In genomic region chr9:107296016-107296040, GRCm38 (mm10) we compare ENCODE assay signal across 8 mouse cellular contexts. TPM values are rescaled to one million over a fixed set of nuclear protein-coding genes. Genes with fewer than 3 reads are reported as not detected.
DNase-seq lines count a peak whose midpoint lies in the region; ATAC-seq and TF ChIP-seq lines count a peak whose summit lies in the region.

Cish (plus strand) TSS chr9:107296026.

- H3K36me3 ChIP-seq in lung, embryonic 14.5 days (ENCODE audit: insufficient read depth) = peaks cover 9% of the 10 kb centered on the region
- H3K36me3 ChIP-seq in embryonic facial prominence, embryonic 12.5 days = peaks cover 7% of the 10 kb centered on the region
- H3K36me3 ChIP-seq in hindbrain, embryonic 10.5 days = peaks cover 7% of the 10 kb centered on the region
- H3K36me3 ChIP-seq in midbrain, embryonic 12.5 days = peaks cover 4% of the 10 kb centered on the region; the same call in 1 of the 2 replicates

- H3K4me1 ChIP-seq in lung, embryonic 14.5 days (ENCODE audit: insufficient read depth) = peaks cover 12% of the 10 kb centered on the region; the same call in 1 of the 2 replicates
- H3K4me1 ChIP-seq in embryonic facial prominence, embryonic 12.5 days = peaks cover 17% of the 10 kb centered on the region; the same call in 1 of the 2 replicates
- H3K4me1 ChIP-seq in hindbrain, embryonic 10.5 days (replicated peaks) = peaks cover 32% of the 10 kb centered on the region
- peaks cover 15% of the 10 kb centered on the region; the same call in 1 of the 2 replicates for H3K4me1 ChIP-seq in midbrain, embryonic 12.5 days

- TF ChIP-seq CTCF in lung, embryonic 14.5 days (IDR thresholded peaks at IDR 0.05; ENCODE audit: low read depth) = no peak

- H3K27ac ChIP-seq in lung, embryonic 14.5 days (ENCODE audit: low read depth) = peak within 1 kb of the TSS; percentile 71
- H3K27ac ChIP-seq in embryonic facial prominence, embryonic 12.5 days = peak within 1 kb of the TSS; percentile 54
- H3K27ac ChIP-seq in hindbrain, embryonic 10.5 days = peak within 1 kb of the TSS; percentile 86
- no peak within 1 kb of the TSS for H3K27ac ChIP-seq in midbrain, embryonic 12.5 days (replicated peaks)

- peak within 1 kb of the TSS; percentile 98 for H3K4me2 ChIP-seq in lung, embryonic 14.5 days
- peak within 1 kb of the TSS; percentile 64 for H3K4me2 ChIP-seq in embryonic facial prominence, embryonic 12.5 days (replicated peaks)
- H3K4me2 ChIP-seq in midbrain, embryonic 12.5 days (replicated peaks) = peak within 1 kb of the TSS; percentile 92

- H3K4me3 ChIP-seq in lung, embryonic 14.5 days (ENCODE audit: low read depth, low read length) = peak within 1 kb of the TSS; percentile 62
- peak within 1 kb of the TSS; percentile 60 for H3K4me3 ChIP-seq in embryonic facial prominence, embryonic 12.5 days
- H3K4me3 ChIP-seq in hindbrain, embryonic 10.5 days = peak within 1 kb of the TSS; percentile 69
- H3K4me3 ChIP-seq in midbrain, embryonic 12.5 days = peak within 1 kb of the TSS; percentile 66

- no peak for ATAC-seq in lung, embryonic 14.5 days (ENCODE audit: insufficient read depth)
- ATAC-seq in embryonic facial prominence, embryonic 12.5 days (ENCODE audit: insufficient number of reproducible peaks, insufficient read depth, low FRiP score, low TSS enrichment) = no peak
- ATAC-seq in midbrain, embryonic 12.5 days (ENCODE audit: low FRiP score, low read depth) = no peak

- no peaks in the 10 kb centered on the region for H3K27me3 ChIP-seq in lung, embryonic 14.5 days (ENCODE audit: insufficient read depth, low read length)
- H3K27me3 ChIP-seq in embryonic facial prominence, embryonic 12.5 days = no peaks in the 10 kb centered on the region
- peaks cover 30% of the 10 kb centered on the region for H3K27me3 ChIP-seq in hindbrain, embryonic 10.5 days (ENCODE audit: insufficient read depth, poor library complexity, severe bottlenecking)
- H3K27me3 ChIP-seq in midbrain, embryonic 12.5 days = peaks cover 33% of the 10 kb centered on the region

- peak within 1 kb of the TSS; percentile 70 for H3K9ac ChIP-seq in lung, embryonic 14.5 days
- H3K9ac ChIP-seq in embryonic facial prominence, embryonic 12.5 days = peak within 1 kb of the TSS; percentile 63
- H3K9ac ChIP-seq in midbrain, embryonic 12.5 days (replicated peaks) = peak within 1 kb of the TSS; percentile 63

- DNase-seq in lung, embryonic 14.5 days = no peak
- no peak for DNase-seq in lung, postnatal 10 days
- no peak for DNase-seq in hindbrain, embryonic 10.5 days (ENCODE audit: low spot score)
- DNase-seq in spleen, adult 12 weeks (ENCODE audit: low spot score) = no peak
- DNase-seq in kidney, adult 18-20 months = no peak
- no peak for DNase-seq in left cerebral cortex, adult 9 months (ENCODE audit: low spot score in 2 of 2)

- no peaks in the 10 kb centered on the region for H3K9me3 ChIP-seq in lung, embryonic 14.5 days (ENCODE audit: low read depth, low read length)
- no peaks in the 10 kb centered on the region for H3K9me3 ChIP-seq in embryonic facial prominence, embryonic 12.5 days
- no peaks in the 10 kb centered on the region for H3K9me3 ChIP-seq in hindbrain, embryonic 10.5 days
- no peaks in the 10 kb centered on the region for H3K9me3 ChIP-seq in midbrain, embryonic 12.5 days

RNA-seq across cellular contexts. Expression of gene Cish, which starts in this region (rescaled TPM):
- 8.5 and 9.2 TPM in 2 replicates for polyA plus RNA-seq in lung, embryonic 14.5 days (2014; fragmentation: Nextera tagmentation; extraction: Ambion mirVana)
- polyA plus RNA-seq in embryonic facial prominence, embryonic 12.5 days (2016; fragmentation: Nextera tagmentation; extraction: Ambion mirVana) = 8.4 and 12.0 TPM in 2 replicates
- polyA plus RNA-seq in hindbrain, embryonic 10.5 days (2016; fragmentation: Nextera tagmentation; extraction: Ambion mirVana) = 8.8 and 9.7 TPM in 2 replicates
- polyA plus RNA-seq in midbrain, embryonic 12.5 days (2016; fragmentation: Nextera tagmentation; extraction: Ambion mirVana) = 6.6 and 6.8 TPM in 2 replicates
